Mouse (Mus musculus): ENCODE results near the gene Adora2a. TPM values are rescaled to one million over a fixed set of nuclear protein-coding genes. Genes with fewer than 3 reads are reported as not detected.

The Adora2a gene
- polyA plus RNA-seq, 1 experiment from 2014 or later, result 5.2 TPM

- Histone ChIP-seq H3K27ac (no peak overlapping the region), H3K4me1 (replicated peaks; ENCODE audit: insufficient read depth, low read length) (0 out of 2 replicates have a peak, but pooled peaks cover 8% of the 10 kb centered on the region), H3K9ac (ENCODE audit: low read depth, low read length) (no peak overlapping the region), H3K4me2 (ENCODE audit: low read length) (no peak overlapping the region), H3K36me3 (ENCODE audit: insufficient read depth, low read length) (0 out of 2 replicates have a peak, but pooled peaks cover 2% of the 10 kb centered on the region), H3K4me3 (replicated peaks; ENCODE audit: low read depth, low read length) (no peak overlapping the region), H3K27me3 (ENCODE audit: insufficient read depth, low read length) (no peaks in the 10 kb centered on the region), H3K9me3 (replicated peaks; ENCODE audit: low read length) (no peaks in the 10 kb centered on the region)
- ATAC-seq (replicated peaks; ENCODE audit: low FRiP score, low read depth) (no peak), DNase-seq (ENCODE audit: low spot score) (no peak)
- WGBS, result 79% methylated on average over 10 of the region's 10 CpGs
- TF ChIP-seq CTCF (IDR thresholded peaks at IDR 0.05; ENCODE audit: low read depth), result no peak
These were observed 7.7 kb downstream of the Adora2a start for GRCm38 (mm10) chr10:75324391-75324790.

- 95% methylated on average over 23 of the region's 23 CpGs for WGBS
- no peaks in the 10 kb centered on the region for H3K27me3 ChIP-seq (ENCODE audit: insufficient read depth, low read length)
- no peak overlapping the region for H3K9ac ChIP-seq (ENCODE audit: low read depth, low read length)
- no peak overlapping the region for H3K4me3 ChIP-seq (replicated peaks; ENCODE audit: low read depth, low read length)
- H3K4me2 ChIP-seq (ENCODE audit: low read length), result no peak overlapping the region
- ATAC-seq (replicated peaks; ENCODE audit: low FRiP score, low read depth), result no peak
- DNase-seq (ENCODE audit: low spot score), result no peak
- H3K9me3 ChIP-seq (replicated peaks; ENCODE audit: low read length), result no peaks in the 10 kb centered on the region
- 0 out of 2 replicates have a peak, but pooled peaks cover 8% of the 10 kb centered on the region for H3K4me1 ChIP-seq (replicated peaks; ENCODE audit: insufficient read depth, low read length)
- 0 out of 2 replicates have a peak, but pooled peaks cover 2% of the 10 kb centered on the region for H3K36me3 ChIP-seq (ENCODE audit: insufficient read depth, low read length)
- no peak for TF ChIP-seq CTCF (IDR thresholded peaks at IDR 0.05; ENCODE audit: low read depth)
- no peak overlapping the region for H3K27ac ChIP-seq
These were observed 9.1 kb downstream of the Adora2a start for GRCm38 (mm10) chr10:75325821-75326220.

DNA sequence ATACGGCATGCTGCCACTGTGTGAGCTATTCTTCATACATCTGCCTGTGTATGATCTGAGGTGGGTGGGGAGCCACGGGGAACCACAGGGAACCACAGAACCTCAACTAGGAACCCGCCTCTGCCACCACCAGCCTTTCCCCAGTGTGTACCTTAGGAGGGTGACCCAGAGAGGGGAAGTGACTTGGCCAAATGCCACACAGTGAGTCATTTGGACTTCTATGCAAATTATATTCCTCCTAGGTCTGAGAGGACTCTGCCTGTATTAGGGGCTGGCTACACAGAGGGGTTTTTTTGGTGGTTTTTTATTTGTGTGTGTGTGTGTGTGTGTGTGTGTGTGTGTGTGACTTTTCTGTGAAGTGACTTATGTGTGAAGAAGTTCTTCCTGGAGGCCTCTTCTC is 9.9 kb downstream of the Adora2a start:
- Histone ChIP-seq H3K9me3 (replicated peaks; ENCODE audit: low read length) (no peaks in the 10 kb centered on the region), H3K4me2 (ENCODE audit: low read length) (no peak overlapping the region), H3K9ac (ENCODE audit: low read depth, low read length) (no peak overlapping the region), H3K4me1 (replicated peaks; ENCODE audit: insufficient read depth, low read length) (0 out of 2 replicates have a peak, but pooled peaks cover 8% of the 10 kb centered on the region), H3K27me3 (ENCODE audit: insufficient read depth, low read length) (no peaks in the 10 kb centered on the region), H3K4me3 (replicated peaks; ENCODE audit: low read depth, low read length) (no peak overlapping the region), H3K27ac (no peak overlapping the region), H3K36me3 (ENCODE audit: insufficient read depth, low read length) (0 out of 2 replicates have a peak, but pooled peaks cover 2% of the 10 kb centered on the region)
- WGBS, result 73% methylated on average over 3 of the region's 3 CpGs
- DNase-seq (ENCODE audit: low spot score) (peak; percentile 44), ATAC-seq (replicated peaks; ENCODE audit: low FRiP score, low read depth) (no peak)
- TF ChIP-seq CTCF (IDR thresholded peaks at IDR 0.05; ENCODE audit: low read depth), result no peak

- TF ChIP-seq CTCF (IDR thresholded peaks at IDR 0.05; ENCODE audit: low read depth), result no peak
- Histone ChIP-seq H3K4me2 (ENCODE audit: low read length) (no peak overlapping the region), H3K9ac (ENCODE audit: low read depth, low read length) (no peak overlapping the region), H3K27me3 (ENCODE audit: insufficient read depth, low read length) (no peaks in the 10 kb centered on the region), H3K4me3 (replicated peaks; ENCODE audit: low read depth, low read length) (no peak overlapping the region), H3K27ac (no peak overlapping the region), H3K36me3 (ENCODE audit: insufficient read depth, low read length) (0 out of 2 replicates have a peak, but pooled peaks cover 2% of the 10 kb centered on the region), H3K9me3 (replicated peaks; ENCODE audit: low read length) (no peaks in the 10 kb centered on the region), H3K4me1 (replicated peaks; ENCODE audit: insufficient read depth, low read length) (0 out of 2 replicates have a peak, but pooled peaks cover 8% of the 10 kb centered on the region)
- ATAC-seq (replicated peaks; ENCODE audit: low FRiP score, low read depth), result no peak
- 50% methylated on average over 11 of the region's 11 CpGs for WGBS
- no peak for DNase-seq (ENCODE audit: low spot score)
These were observed 10.4 kb downstream of the Adora2a start for GRCm38 (mm10) chr10:75327081-75327480.

DNA sequence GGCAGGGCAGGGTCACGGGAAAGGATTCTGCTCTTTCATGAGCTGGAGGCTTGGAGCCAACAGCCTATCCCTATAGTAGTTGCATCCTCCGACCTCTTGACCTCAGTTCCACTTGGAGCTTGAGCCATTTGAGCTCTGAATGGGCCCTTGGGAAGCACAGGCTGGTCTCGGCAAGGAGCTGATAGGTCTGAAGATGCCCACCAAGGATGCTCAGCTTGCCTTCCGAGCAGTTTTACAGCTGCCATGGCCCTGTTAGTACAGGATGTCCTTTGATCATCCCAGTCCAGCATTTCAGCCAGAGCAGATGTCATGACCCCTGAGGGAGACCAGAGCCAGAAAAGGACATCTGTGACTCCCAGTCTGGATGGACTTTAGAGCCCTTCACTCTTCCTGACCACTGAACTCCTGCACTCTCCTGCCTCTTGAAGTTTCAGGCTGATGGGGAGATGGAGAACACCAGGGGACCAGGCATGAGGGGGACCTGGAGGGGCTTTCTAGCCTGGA is 11.6 kb downstream of the Adora2a start:
- H3K36me3 ChIP-seq (ENCODE audit: insufficient read depth, low read length), result 0 out of 2 replicates have a peak, but pooled peaks cover 2% of the 10 kb centered on the region
- 37% methylated on average over 4 of the region's 4 CpGs for WGBS
- 0 out of 2 replicates have a peak, but pooled peaks cover 8% of the 10 kb centered on the region for H3K4me1 ChIP-seq (replicated peaks; ENCODE audit: insufficient read depth, low read length)
- no peaks in the 10 kb centered on the region for H3K9me3 ChIP-seq (replicated peaks; ENCODE audit: low read length)
- no peak for DNase-seq (ENCODE audit: low spot score)
- no peak overlapping the region for H3K27ac ChIP-seq
- H3K9ac ChIP-seq (ENCODE audit: low read depth, low read length), result no peak overlapping the region
- no peaks in the 10 kb centered on the region for H3K27me3 ChIP-seq (ENCODE audit: insufficient read depth, low read length)
- H3K4me2 ChIP-seq (ENCODE audit: low read length), result no peak overlapping the region
- ATAC-seq (replicated peaks; ENCODE audit: low FRiP score, low read depth), result no peak
- TF ChIP-seq CTCF (IDR thresholded peaks at IDR 0.05; ENCODE audit: low read depth), result no peak
- no peak overlapping the region for H3K4me3 ChIP-seq (replicated peaks; ENCODE audit: low read depth, low read length)

GRCm38 (mm10) chr10:75332268-75332667 is 15.6 kb downstream of the Adora2a start:
- H3K36me3 ChIP-seq (ENCODE audit: insufficient read depth, low read length), result no peaks in the 10 kb centered on the region
- no peak overlapping the region for H3K4me3 ChIP-seq (replicated peaks; ENCODE audit: low read depth, low read length)
- H3K9me3 ChIP-seq (replicated peaks; ENCODE audit: low read length), result no peaks in the 10 kb centered on the region
- no peak for DNase-seq (ENCODE audit: low spot score)
- no peaks in the 10 kb centered on the region for H3K27me3 ChIP-seq (ENCODE audit: insufficient read depth, low read length)
- no peak for TF ChIP-seq CTCF (IDR thresholded peaks at IDR 0.05; ENCODE audit: low read depth)
- H3K9ac ChIP-seq (ENCODE audit: low read depth, low read length), result no peak overlapping the region
- H3K27ac ChIP-seq, result no peak overlapping the region
- WGBS, result 87% methylated on average over 3 of the region's 3 CpGs
- H3K4me2 ChIP-seq (ENCODE audit: low read length), result no peak overlapping the region
- ATAC-seq (replicated peaks; ENCODE audit: low FRiP score, low read depth), result no peak
- H3K4me1 ChIP-seq (replicated peaks; ENCODE audit: insufficient read depth, low read length), result 0 out of 2 replicates have a peak, but pooled peaks cover 3% of the 10 kb centered on the region
